Mouse (Mus musculus): Measurements from ENCODE around the gene Adig. TPM values are rescaled to one million over a fixed set of nuclear protein-coding genes. Genes with fewer than 3 reads are reported as not detected.

Adig gene
- polyA plus RNA-seq (2016; fragmentation: Nextera tagmentation; extraction: Ambion mirVana) = not detected in 2 replicates

DNA sequence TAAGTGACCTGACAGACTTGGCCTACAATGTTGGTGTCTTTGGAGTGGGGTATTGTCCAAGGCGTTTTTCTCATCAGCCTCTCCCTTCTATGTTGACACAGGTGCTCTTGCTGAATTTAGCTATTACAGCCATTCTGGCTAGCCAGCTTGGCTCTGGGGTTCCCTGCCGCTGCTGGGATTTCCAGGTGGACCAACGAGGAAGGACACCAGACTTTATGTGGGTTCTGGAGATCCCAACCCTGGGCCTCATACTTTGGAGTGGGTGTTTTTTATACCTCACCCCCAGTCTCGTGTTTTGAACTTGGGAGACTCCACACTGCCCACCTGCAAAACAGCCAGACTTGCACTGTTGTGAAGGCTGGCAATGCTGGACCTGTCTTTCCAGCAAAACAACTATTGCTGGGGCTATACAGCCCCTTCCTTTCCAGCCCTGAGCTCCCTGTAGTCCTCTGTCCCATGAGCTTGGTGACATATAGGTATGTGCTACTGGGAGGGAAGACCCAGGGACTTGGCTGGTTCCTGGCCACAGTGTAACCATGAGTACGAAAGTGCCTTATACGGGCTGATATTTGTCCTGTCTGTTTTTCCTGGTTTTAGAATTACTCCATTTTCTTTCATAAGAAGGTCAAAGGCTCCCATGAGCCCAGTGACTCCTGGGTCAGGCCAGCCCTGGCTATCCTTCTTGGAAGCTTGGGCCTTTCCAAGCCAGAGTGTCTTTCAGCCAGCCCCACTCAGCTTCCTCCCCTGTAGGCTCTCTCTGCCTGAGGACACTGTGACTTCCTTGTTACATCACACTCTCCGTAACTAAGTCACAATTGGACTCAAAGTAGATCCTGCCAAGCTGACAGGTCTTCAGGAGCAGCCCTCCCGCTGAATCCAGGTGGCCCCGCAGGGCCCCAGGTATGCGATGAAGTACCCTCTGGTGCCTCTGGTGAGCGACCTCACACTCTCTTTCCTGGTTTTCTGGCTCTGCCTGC lies at the start of gene Adig:
Adig (plus strand) TSS at position 777 of the 977 bp plus-strand sequence.
- no peaks in the 10 kb centered on the region for H3K9me3 ChIP-seq
- peaks cover 31% of the 10 kb centered on the region for H3K36me3 ChIP-seq (replicated peaks)
- H3K4me3 ChIP-seq = no peak within 1 kb of the TSS
- 71% methylated on average over 11 of the region's 11 CpGs for WGBS
- H3K4me1 ChIP-seq = peaks cover 15% of the 10 kb centered on the region
- peak; percentile 7 for DNase-seq (ENCODE audit: low spot score)
- H3K27ac ChIP-seq (replicated peaks) = no peak within 1 kb of the TSS
- H3K27me3 ChIP-seq (replicated peaks; ENCODE audit: low read depth, poor library complexity, severe bottlenecking) = no peaks in the 10 kb centered on the region

DNA sequence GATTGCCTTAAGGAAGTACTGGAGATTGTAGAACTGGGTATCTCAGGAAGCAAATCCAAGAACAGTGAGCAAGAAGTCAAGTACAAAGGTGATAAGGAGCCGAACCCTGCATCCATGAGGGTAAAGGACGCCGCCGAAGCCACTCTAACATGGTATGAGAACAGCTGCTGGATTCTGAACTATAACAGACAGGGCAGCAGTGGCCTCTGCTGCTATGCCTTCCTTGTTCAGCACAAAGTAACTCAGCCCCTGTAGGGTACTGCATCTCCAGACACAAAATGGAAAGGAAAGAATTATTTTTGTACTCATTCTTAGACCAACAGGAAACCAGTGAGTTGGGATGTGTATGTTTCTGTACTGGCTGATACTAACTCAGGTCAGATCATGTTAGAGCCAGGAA lies 46.0 kb upstream of the Adig start:
- no peak for DNase-seq (ENCODE audit: low spot score)
- no peaks in the 10 kb centered on the region for H3K9me3 ChIP-seq
- H3K36me3 ChIP-seq (replicated peaks) = peaks cover 91% of the 10 kb centered on the region
- H3K27me3 ChIP-seq (replicated peaks; ENCODE audit: low read depth, poor library complexity, severe bottlenecking) = no peaks in the 10 kb centered on the region
- no peak overlapping the region for H3K4me3 ChIP-seq
- no peak overlapping the region for H3K27ac ChIP-seq (replicated peaks)
- no peaks in the 10 kb centered on the region for H3K4me1 ChIP-seq
- 94% methylated on average over 4 of the region's 4 CpGs for WGBS

DNA sequence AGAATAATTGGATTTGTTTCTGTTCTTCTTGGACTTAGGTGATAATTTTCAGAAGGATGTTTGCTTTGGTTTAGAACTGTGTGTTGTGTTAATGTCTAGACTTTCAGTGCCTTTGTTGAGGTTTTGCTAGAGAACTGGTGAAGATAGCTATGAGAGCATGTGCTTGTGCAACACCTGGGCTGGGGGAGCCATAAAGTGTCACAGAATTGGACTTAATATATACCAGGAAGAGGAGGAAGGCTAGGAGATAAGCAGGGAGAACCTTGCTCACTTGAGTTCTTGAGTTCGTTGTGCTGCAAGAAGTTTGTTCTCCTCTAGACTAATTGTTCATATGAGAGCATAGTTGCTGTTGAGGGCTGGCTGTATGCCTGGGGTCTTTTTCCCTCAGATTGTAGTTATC lies 44.8 kb upstream of the Adig start:
- Histone ChIP-seq H3K36me3 (replicated peaks) (peaks cover 92% of the 10 kb centered on the region), H3K4me1 (no peaks in the 10 kb centered on the region), H3K9me3 (no peaks in the 10 kb centered on the region), H3K27me3 (replicated peaks; ENCODE audit: low read depth, poor library complexity, severe bottlenecking) (no peaks in the 10 kb centered on the region), H3K27ac (replicated peaks) (no peak overlapping the region), H3K4me3 (no peak overlapping the region)
- 93% methylated on average over 1 of the region's 1 CpGs for WGBS
- no peak for DNase-seq (ENCODE audit: low spot score)

DNA sequence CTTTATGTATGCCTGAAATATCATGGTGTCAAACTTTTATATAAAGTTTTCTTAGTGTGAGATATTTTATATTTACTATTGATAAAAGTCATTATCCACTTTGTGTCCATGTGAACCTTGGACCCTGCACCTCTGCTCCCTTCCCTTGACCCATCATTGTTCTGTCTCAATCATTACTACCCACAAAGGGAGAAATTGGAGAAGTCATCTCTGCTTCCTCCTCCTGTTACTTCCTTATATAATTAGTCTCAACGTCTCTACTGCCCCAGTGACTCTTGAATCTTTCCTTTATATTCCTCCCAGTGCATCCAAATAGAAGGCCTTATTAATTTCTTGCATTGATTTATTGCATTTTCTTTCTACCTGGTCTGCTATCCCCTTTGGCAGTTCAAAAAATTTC lies 40.0 kb upstream of the Adig start:
- DNase-seq (ENCODE audit: low spot score) = no peak
- no peaks in the 10 kb centered on the region for H3K4me1 ChIP-seq
- 58% methylated on average over 1 of the region's 1 CpGs for WGBS
- H3K27ac ChIP-seq (replicated peaks) = no peak overlapping the region
- no peaks in the 10 kb centered on the region for H3K27me3 ChIP-seq (replicated peaks; ENCODE audit: low read depth, poor library complexity, severe bottlenecking)
- no peak overlapping the region for H3K4me3 ChIP-seq
- H3K36me3 ChIP-seq (replicated peaks) = peaks cover 91% of the 10 kb centered on the region
- H3K9me3 ChIP-seq = no peaks in the 10 kb centered on the region

DNA sequence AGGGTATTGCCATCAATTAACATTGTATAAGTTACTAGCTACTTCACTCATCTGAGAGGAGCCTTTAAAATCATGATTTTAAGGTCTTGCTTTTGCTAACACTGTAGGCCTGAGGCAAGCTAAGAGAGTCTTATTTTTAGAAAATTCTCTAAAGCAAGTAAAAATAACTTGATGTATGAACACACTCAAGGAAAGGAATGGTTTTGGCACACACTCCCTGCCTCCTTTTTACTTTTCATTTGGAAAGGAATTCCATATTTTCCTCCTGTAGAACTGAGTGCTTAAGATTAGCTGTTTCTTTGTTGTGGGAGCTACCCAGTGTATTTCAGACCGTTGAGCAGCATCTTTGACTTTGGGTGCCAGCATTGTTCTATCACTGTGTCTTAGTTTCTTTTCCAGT lies 28.3 kb upstream of the Adig start:
- Histone ChIP-seq H3K4me1 (no peaks in the 10 kb centered on the region), H3K36me3 (replicated peaks) (peaks cover 72% of the 10 kb centered on the region), H3K4me3 (no peak overlapping the region), H3K9me3 (no peaks in the 10 kb centered on the region), H3K27ac (replicated peaks) (no peak overlapping the region), H3K27me3 (replicated peaks; ENCODE audit: low read depth, poor library complexity, severe bottlenecking) (no peaks in the 10 kb centered on the region)
- 91% methylated on average over 1 of the region's 1 CpGs for WGBS
- no peak for DNase-seq (ENCODE audit: low spot score)

DNA sequence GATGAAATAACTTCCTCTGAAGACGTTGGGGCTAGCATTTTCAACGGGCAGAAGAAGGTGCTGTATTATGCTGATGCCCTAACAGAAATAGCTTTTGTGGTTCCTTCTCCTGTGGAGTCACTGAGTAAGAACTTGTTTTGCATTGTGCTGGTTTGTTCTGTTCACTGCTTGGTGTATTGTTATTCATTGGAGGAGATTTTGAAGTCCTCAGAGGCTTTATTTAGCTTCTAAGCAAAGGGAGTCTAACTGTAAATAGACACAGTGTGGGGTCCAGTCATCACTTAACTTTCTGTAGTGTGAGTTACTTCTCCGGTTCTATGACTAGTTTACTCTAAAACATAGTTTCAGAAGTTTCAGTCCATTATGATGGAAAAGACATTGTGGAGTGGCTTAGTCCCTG lies 24.8 kb upstream of the Adig start:
- no peak overlapping the region for H3K27ac ChIP-seq (replicated peaks)
- H3K9me3 ChIP-seq = no peaks in the 10 kb centered on the region
- H3K36me3 ChIP-seq (replicated peaks) = peaks cover 91% of the 10 kb centered on the region
- no peaks in the 10 kb centered on the region for H3K27me3 ChIP-seq (replicated peaks; ENCODE audit: low read depth, poor library complexity, severe bottlenecking)
- H3K4me3 ChIP-seq = no peak overlapping the region
- no peaks in the 10 kb centered on the region for H3K4me1 ChIP-seq
- 80% methylated on average over 3 of the region's 3 CpGs for WGBS
- no peak for DNase-seq (ENCODE audit: low spot score)

DNA sequence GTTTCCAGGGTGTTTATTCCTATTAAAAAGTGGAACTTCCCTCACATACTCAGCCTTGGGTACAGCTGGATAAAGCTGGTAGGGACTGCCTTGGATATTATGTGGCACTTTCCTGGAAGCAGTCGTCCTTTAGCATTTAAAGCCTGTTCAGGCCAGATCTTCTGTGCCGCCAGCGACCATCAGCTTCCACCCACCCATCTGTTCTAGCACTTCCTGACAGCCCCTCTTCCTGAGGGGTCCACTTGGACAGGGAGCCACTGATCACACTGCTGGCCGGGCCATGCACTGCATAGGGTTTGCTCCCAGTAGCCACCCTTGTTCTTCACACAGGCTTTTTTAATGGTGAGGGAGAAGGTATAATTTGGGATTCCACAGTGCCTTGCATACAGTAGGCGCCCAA lies 4.0 kb upstream of the Adig start:
- Histone ChIP-seq H3K27ac (replicated peaks) (no peak overlapping the region), H3K4me3 (no peak overlapping the region), H3K27me3 (replicated peaks; ENCODE audit: low read depth, poor library complexity, severe bottlenecking) (no peaks in the 10 kb centered on the region), H3K4me1 (peaks cover 15% of the 10 kb centered on the region), H3K36me3 (replicated peaks) (peaks cover 66% of the 10 kb centered on the region), H3K9me3 (no peaks in the 10 kb centered on the region)
- no peak for DNase-seq (ENCODE audit: low spot score)
- 85% methylated on average over 5 of the region's 5 CpGs for WGBS

DNA sequence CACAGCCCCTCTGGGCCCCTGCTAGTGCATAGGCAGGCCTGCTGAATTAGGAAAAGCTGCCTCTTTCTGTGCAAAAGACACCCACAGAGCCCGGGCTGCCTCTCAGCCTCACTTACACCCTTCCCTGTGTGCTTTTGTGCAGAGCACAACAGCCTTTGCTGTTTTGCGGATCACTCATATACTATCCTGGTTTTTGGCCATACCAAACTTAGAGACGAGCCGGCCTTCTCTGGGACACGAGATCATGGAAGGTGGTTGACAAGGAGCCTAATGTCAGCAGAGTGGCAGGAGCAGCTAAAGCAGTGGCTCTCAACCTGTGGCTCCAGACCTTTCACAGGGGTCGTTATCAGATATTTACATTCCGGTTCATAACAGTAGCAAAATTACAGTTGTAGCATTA lies 814 bp downstream of the Adig start:
- Histone ChIP-seq H3K27me3 (replicated peaks; ENCODE audit: low read depth, poor library complexity, severe bottlenecking) (no peaks in the 10 kb centered on the region), H3K36me3 (replicated peaks) (peaks cover 20% of the 10 kb centered on the region), H3K27ac (replicated peaks) (no peak overlapping the region), H3K4me1 (peaks cover 15% of the 10 kb centered on the region), H3K9me3 (no peaks in the 10 kb centered on the region), H3K4me3 (no peak overlapping the region)
- WGBS = 86% methylated on average over 7 of the region's 7 CpGs
- DNase-seq (ENCODE audit: low spot score) = no peak

DNA sequence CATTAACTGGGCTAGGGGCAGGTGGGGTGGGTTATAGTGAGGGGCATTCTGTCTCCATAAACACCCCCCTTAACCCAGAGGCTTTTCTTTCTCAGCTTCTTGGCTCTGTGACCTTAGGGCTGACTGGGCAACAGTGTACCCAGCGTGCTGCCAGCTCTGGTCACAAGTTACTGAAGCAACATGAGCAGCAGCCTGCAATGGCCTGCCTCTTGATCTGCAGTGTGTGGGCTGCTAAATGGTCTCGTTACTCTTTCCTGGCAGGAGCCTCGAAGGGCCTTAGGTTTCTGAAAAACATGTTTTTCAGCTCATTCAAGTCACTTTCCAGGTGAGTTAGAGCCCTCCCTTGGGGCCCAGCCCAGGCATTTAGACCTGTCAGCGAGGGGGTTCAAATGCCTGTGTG lies 1.3 kb downstream of the Adig start:
- Histone ChIP-seq H3K27me3 (replicated peaks; ENCODE audit: low read depth, poor library complexity, severe bottlenecking) (no peaks in the 10 kb centered on the region), H3K36me3 (replicated peaks) (peaks cover 15% of the 10 kb centered on the region), H3K9me3 (no peaks in the 10 kb centered on the region), H3K4me3 (no peak overlapping the region), H3K4me1 (peaks cover 15% of the 10 kb centered on the region), H3K27ac (replicated peaks) (no peak overlapping the region)
- peak; percentile 7 for DNase-seq (ENCODE audit: low spot score)
- WGBS = 76% methylated on average over 4 of the region's 4 CpGs

DNA sequence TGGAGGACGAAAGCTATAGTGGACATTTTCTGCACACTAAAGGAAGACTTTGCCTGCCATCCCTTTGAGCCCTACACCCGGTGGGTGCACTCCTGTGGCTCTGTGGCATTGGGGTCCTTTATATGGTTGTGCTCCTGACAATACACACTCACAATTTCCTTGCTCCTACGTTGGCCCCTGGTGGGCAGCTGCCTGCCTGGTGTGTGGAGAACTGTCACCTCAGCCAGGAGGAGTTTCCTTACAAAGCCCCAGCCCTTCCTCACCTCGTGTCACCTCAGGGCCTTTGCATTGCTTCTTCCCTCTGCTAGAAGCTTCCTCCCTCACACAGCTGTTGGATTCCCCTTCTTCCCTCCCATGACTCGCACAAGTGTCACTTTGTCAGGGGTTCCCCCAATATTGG lies 4.1 kb downstream of the Adig start:
- WGBS = 84% methylated on average over 5 of the region's 5 CpGs
- H3K9me3 ChIP-seq = no peaks in the 10 kb centered on the region
- H3K27ac ChIP-seq (replicated peaks) = no peak overlapping the region
- H3K36me3 ChIP-seq (replicated peaks) = no peaks in the 10 kb centered on the region
- no peak overlapping the region for H3K4me3 ChIP-seq
- H3K4me1 ChIP-seq = peaks cover 11% of the 10 kb centered on the region
- DNase-seq (ENCODE audit: low spot score) = peak; percentile 5
- no peaks in the 10 kb centered on the region for H3K27me3 ChIP-seq (replicated peaks; ENCODE audit: low read depth, poor library complexity, severe bottlenecking)

DNA sequence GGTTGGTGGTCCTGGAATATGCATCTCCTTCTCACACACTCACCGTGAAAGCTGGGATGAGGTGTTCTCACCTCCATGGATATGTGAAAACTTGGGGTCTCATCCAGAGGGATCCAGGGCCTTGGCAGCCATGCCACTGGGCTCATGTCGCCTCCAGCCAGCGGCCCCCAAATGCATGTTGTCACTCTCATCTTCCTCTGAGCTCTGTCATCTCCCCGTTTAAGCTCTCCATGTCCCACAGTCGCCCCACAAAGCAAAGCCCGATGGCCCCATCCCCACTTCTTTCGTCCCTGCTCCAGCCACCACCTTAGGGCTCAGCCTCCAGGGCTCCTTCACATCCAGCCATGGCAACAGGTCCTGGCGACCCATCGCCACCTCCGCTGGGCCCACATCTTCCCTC lies 4.6 kb downstream of the Adig start:
- Histone ChIP-seq H3K27ac (replicated peaks) (no peak overlapping the region), H3K27me3 (replicated peaks; ENCODE audit: low read depth, poor library complexity, severe bottlenecking) (no peaks in the 10 kb centered on the region), H3K4me1 (peaks cover 9% of the 10 kb centered on the region; the same call in 1 of the 2 replicates), H3K4me3 (no peak overlapping the region), H3K9me3 (no peaks in the 10 kb centered on the region), H3K36me3 (replicated peaks) (no peaks in the 10 kb centered on the region)
- no peak for DNase-seq (ENCODE audit: low spot score)
- 87% methylated on average over 10 of the region's 10 CpGs for WGBS

DNA sequence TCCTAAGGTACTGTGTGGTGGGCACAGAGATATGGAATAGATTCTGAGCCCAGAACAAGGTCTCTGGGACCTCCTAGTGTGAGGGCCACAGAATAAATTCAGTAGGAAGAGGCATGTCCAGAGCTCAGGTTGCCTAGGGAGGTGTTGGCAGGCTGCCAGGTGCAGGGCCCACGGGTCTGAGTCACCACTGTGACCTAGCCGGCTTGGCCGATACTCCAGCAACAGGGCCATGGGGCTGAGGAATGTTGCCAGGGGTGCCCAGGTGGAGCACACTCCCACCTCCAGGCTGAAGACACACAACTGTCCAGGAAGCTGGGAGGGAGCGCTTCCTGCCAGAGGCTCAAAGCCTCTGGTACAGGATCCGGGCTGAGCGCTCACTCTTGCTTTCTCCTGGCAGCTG lies 8.3 kb downstream of the Adig start:
- Histone ChIP-seq H3K36me3 (replicated peaks) (no peaks in the 10 kb centered on the region), H3K4me1 (no peaks in the 10 kb centered on the region), H3K4me3 (no peak overlapping the region), H3K27ac (replicated peaks) (no peak overlapping the region), H3K27me3 (replicated peaks; ENCODE audit: low read depth, poor library complexity, severe bottlenecking) (no peaks in the 10 kb centered on the region), H3K9me3 (no peaks in the 10 kb centered on the region)
- 90% methylated on average over 6 of the region's 6 CpGs for WGBS
- DNase-seq (ENCODE audit: low spot score) = no peak

DNA sequence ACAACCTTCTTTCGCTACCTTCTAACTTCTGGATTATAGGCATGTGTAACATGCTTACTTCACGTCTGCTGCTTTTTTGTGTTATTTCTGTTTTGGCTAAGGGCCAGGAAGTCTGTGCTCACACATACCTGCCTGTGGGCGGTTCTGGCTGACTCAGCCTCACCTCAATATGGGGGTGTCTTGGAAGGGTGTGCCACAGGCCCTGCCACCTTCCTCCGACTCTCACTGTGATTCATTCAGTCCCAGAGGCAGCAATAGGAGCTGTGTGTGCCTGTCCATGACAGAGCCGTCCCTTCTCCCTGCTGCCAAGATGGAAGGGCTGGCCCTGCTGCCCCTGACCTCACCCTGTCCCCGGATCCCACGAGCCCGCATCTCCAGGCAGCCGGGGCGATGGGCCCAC lies 10.1 kb downstream of the Adig start, which contains the start of gene Arhgap40:
Arhgap40 (plus strand) TSS at position 269 of the 400 bp plus-strand sequence.
- Histone ChIP-seq H3K27me3 (replicated peaks; ENCODE audit: low read depth, poor library complexity, severe bottlenecking) (no peaks in the 10 kb centered on the region), H3K4me3 (no peak within 1 kb of the TSS), H3K9me3 (no peaks in the 10 kb centered on the region), H3K4me1 (no peaks in the 10 kb centered on the region), H3K27ac (replicated peaks) (no peak within 1 kb of the TSS), H3K36me3 (replicated peaks) (no peaks in the 10 kb centered on the region)
- DNase-seq (ENCODE audit: low spot score) = no peak
- WGBS = 89% methylated on average over 10 of the region's 10 CpGs
